10 mouse cellular contexts compared by ENCODE assay signal in the genomic region with DNA sequence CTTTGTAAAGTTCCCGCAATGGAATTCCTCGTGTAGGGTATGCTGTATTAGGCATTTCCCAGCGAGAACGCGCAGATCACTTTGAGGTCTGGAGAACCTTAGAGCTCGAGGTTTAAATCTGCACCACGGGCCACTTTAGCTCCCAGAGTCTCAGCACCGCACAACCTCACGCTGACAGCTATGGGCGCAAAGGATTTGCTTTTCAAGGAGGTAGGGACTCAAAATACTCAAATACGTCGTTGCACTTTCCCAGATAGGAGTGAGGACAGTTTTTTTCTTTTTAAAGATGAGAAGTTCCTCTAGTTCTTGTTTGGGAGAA. TPM values are rescaled to one million over a fixed set of nuclear protein-coding genes. Genes with fewer than 3 reads are reported as not detected.
A peak's percentile ranks its signal among the peaks of the same experiment; 100 is the strongest.
DNase-seq lines count a peak whose midpoint lies in the region; ATAC-seq and TF ChIP-seq lines count a peak whose summit lies in the region.
"Had no signal": no experiment of that assay in that cellular context is flagged by ENCODE, and none has a peak within 500 bp of the region (broad histone marks: within the 10 kb centered on the region; RNA-seq: fewer than 3 reads in every experiment).

No protein-coding gene starts in this region.

- no peak for TF ChIP-seq POLR2A in thymus, adult 2 months (IDR thresholded peaks at IDR 0.05; ENCODE audit: control insufficient read depth, extremely low read depth, insufficient read depth, low read length, poor library complexity)

- no peak for DNase-seq in kidney, adult 11 months
- DNase-seq in thymus, adult 2 months, result no peak
- DNase-seq in adrenal gland, adult 8-10 months, result no peak
- DNase-seq in gastrocnemius, postnatal 25 days, result no peak

- H3K4me2 ChIP-seq in kidney, embryonic 14.5 days (replicated peaks; ENCODE audit: low read depth, low read length), result peak overlapping the region; percentile 97
- H3K4me2 ChIP-seq in embryonic facial prominence, embryonic 13.5 days, result peak overlapping the region; percentile 94
- H3K4me2 ChIP-seq in hindbrain, embryonic 16.5 days (ENCODE audit: low read length), result peak overlapping the region; percentile 80
- peak overlapping the region; percentile 90 for H3K4me2 ChIP-seq in midbrain, embryonic 16.5 days (ENCODE audit: low read length)

- TF ChIP-seq CTCF in thymus, adult 2 months (IDR thresholded peaks at IDR 0.05; ENCODE audit: borderline replicate concordance, control insufficient read depth, extremely low read depth, insufficient read depth, low read length, poor library complexity), result no peak

- 2% methylated on average over 12 of the region's 12 CpGs for WGBS in kidney, embryonic 14.5 days
- 1% methylated on average over 12 of the region's 12 CpGs for WGBS in embryonic facial prominence, embryonic 13.5 days
- 1% methylated on average over 12 of the region's 12 CpGs for WGBS in hindbrain, embryonic 16.5 days
- WGBS in midbrain, embryonic 16.5 days, result under 1% methylated on average over 12 of the region's 12 CpGs
- WGBS in thymus, adult 2 months, result 7% methylated on average over 12 of the region's 12 CpGs

- no peak overlapping the region for H3K9ac ChIP-seq in kidney, embryonic 14.5 days (ENCODE audit: low read depth, low read length)
- peak overlapping the region; percentile 81; the same call in 1 of the 2 replicates for H3K9ac ChIP-seq in embryonic facial prominence, embryonic 13.5 days
- peak overlapping the region; percentile 89 for H3K9ac ChIP-seq in hindbrain, embryonic 16.5 days (ENCODE audit: low read depth, low read length)
- H3K9ac ChIP-seq in midbrain, embryonic 16.5 days (ENCODE audit: low read depth, low read length), result peak overlapping the region; percentile 89

- ATAC-seq in kidney, embryonic 14.5 days (ENCODE audit: low FRiP score, low TSS enrichment), result no peak
- ATAC-seq in embryonic facial prominence, embryonic 13.5 days (ENCODE audit: insufficient number of reproducible peaks, insufficient read depth, low FRiP score, low TSS enrichment, low read depth), result no peak
- no peak for ATAC-seq in hindbrain, embryonic 16.5 days
- ATAC-seq in midbrain, embryonic 16.5 days, result no peak

- H3K4me1 ChIP-seq in kidney, embryonic 14.5 days (ENCODE audit: control insufficient read depth, insufficient read depth, low read length), result peaks cover 12% of the 10 kb centered on the region; the same call in 1 of the 2 replicates
- H3K4me1 ChIP-seq in embryonic facial prominence, embryonic 13.5 days, result peaks cover 42% of the 10 kb centered on the region
- peaks cover 23% of the 10 kb centered on the region for H3K4me1 ChIP-seq in hindbrain, embryonic 16.5 days (ENCODE audit: control insufficient read depth, insufficient read depth, low read depth, low read length)
- H3K4me1 ChIP-seq in midbrain, embryonic 16.5 days (ENCODE audit: control insufficient read depth, insufficient read depth, low read length), result peaks cover 21% of the 10 kb centered on the region
- H3K4me1 ChIP-seq in thymus, adult 2 months (replicated peaks; ENCODE audit: control insufficient read depth, insufficient read depth, low read length), result no peaks in the 10 kb centered on the region

- peaks cover 4% of the 10 kb centered on the region; the same call in 1 of the 2 replicates for H3K36me3 ChIP-seq in kidney, embryonic 14.5 days (ENCODE audit: control insufficient read depth, insufficient read depth, low read length)
- peaks cover 6% of the 10 kb centered on the region for H3K36me3 ChIP-seq in embryonic facial prominence, embryonic 13.5 days
- H3K36me3 ChIP-seq in hindbrain, embryonic 16.5 days (ENCODE audit: control insufficient read depth, insufficient read depth, low read length), result no peaks in the 10 kb centered on the region
- no peaks in the 10 kb centered on the region for H3K36me3 ChIP-seq in midbrain, embryonic 16.5 days (ENCODE audit: control insufficient read depth, insufficient read depth, low read length)
- no peaks in the 10 kb centered on the region for H3K36me3 ChIP-seq in thymus, adult 2 months (ENCODE audit: control insufficient read depth, insufficient read depth, low read length)

- peaks cover 27% of the 10 kb centered on the region for H3K27me3 ChIP-seq in kidney, embryonic 14.5 days (ENCODE audit: control insufficient read depth, insufficient read depth, low read length)
- H3K27me3 ChIP-seq in embryonic facial prominence, embryonic 13.5 days, result peaks cover 33% of the 10 kb centered on the region
- no peaks in the 10 kb centered on the region for H3K27me3 ChIP-seq in hindbrain, embryonic 16.5 days (replicated peaks; ENCODE audit: control insufficient read depth, insufficient read depth, low read length)
- peaks cover 9% of the 10 kb centered on the region for H3K27me3 ChIP-seq in midbrain, embryonic 16.5 days (ENCODE audit: control insufficient read depth, insufficient read depth, low read depth, low read length)
- no peaks in the 10 kb centered on the region; the same call in 1 of the 2 replicates for H3K27me3 ChIP-seq in thymus, adult 2 months (ENCODE audit: control insufficient read depth, insufficient read depth, low read length)

- H3K4me3 ChIP-seq in kidney, embryonic 14.5 days (ENCODE audit: low read length), result peak overlapping the region; percentile 66
- peak overlapping the region; percentile 67 for H3K4me3 ChIP-seq in embryonic facial prominence, embryonic 13.5 days
- H3K4me3 ChIP-seq in hindbrain, embryonic 16.5 days (ENCODE audit: low read length), result peak overlapping the region; percentile 67
- H3K4me3 ChIP-seq in midbrain, embryonic 16.5 days (ENCODE audit: low read depth, low read length), result peak overlapping the region; percentile 71
- H3K4me3 ChIP-seq in thymus, adult 2 months (ENCODE audit: control insufficient read depth, insufficient read depth, low read length), result no peak overlapping the region

- no peaks in the 10 kb centered on the region for H3K9me3 ChIP-seq in kidney, embryonic 14.5 days (ENCODE audit: control insufficient read depth, low read length)
- no peaks in the 10 kb centered on the region for H3K9me3 ChIP-seq in embryonic facial prominence, embryonic 13.5 days
- H3K9me3 ChIP-seq in hindbrain, embryonic 16.5 days (ENCODE audit: control insufficient read depth, low read length), result no peaks in the 10 kb centered on the region
- no peaks in the 10 kb centered on the region for H3K9me3 ChIP-seq in midbrain, embryonic 16.5 days (replicated peaks; ENCODE audit: control insufficient read depth, low read length, poor library complexity, severe bottlenecking)

- no peak overlapping the region for H3K27ac ChIP-seq in kidney, embryonic 14.5 days (ENCODE audit: low read depth, low read length)
- H3K27ac ChIP-seq in embryonic facial prominence, embryonic 13.5 days, result no peak overlapping the region; the same call in 1 of the 2 replicates
- H3K27ac ChIP-seq in hindbrain, embryonic 16.5 days (ENCODE audit: low read depth, low read length), result peak overlapping the region; percentile 93; the same call in 1 of the 2 replicates
- peak overlapping the region; percentile 84 for H3K27ac ChIP-seq in midbrain, embryonic 16.5 days (ENCODE audit: low read length)
- H3K27ac ChIP-seq in thymus, adult 2 months (ENCODE audit: control insufficient read depth, insufficient read depth, low read length), result no peak overlapping the region

RNA-seq across cellular contexts. Expression of a gene that starts 0.6 kb away (rescaled TPM):
- polyA plus RNA-seq in kidney, embryonic 14.5 days (2014; fragmentation: Nextera tagmentation; extraction: Ambion mirVana), result 45.2 and 70.4 TPM in 2 replicates
- polyA plus RNA-seq in embryonic facial prominence, embryonic 13.5 days (2015; fragmentation: Nextera tagmentation; extraction: Ambion mirVana), result 113 and 143 TPM in 2 replicates
- 24.2 and 25.1 TPM in 2 replicates for polyA plus RNA-seq in hindbrain, embryonic 16.5 days (2015; fragmentation: Nextera tagmentation; extraction: Ambion mirVana)
- 13.7 and 15.6 TPM in 2 replicates for polyA plus RNA-seq in midbrain, embryonic 16.5 days (2015; fragmentation: Nextera tagmentation; extraction: Ambion mirVana)
- polyA plus RNA-seq in thymus, adult 2 months (2012; rRNA removed), result 11.9 and 12.1 TPM in 2 replicates
- 10 to 100 TPM; 46.2 to 81.3 (median 69.4) TPM for total RNA-seq in adrenal gland, adult 8-10 months (2022)
- 10 to 100 TPM; 21.2 to 23.2 TPM for total RNA-seq in gastrocnemius, postnatal 25 days (2021)

RNA-seq across cellular contexts. Expression of a gene that starts 16.7 kb away (rescaled TPM):
- 2.5 and 3.3 TPM in 2 replicates for polyA plus RNA-seq in kidney, embryonic 14.5 days (2014; fragmentation: Nextera tagmentation; extraction: Ambion mirVana)
- 0.31 and 2.2 TPM in 2 replicates for polyA plus RNA-seq in embryonic facial prominence, embryonic 13.5 days (2015; fragmentation: Nextera tagmentation; extraction: Ambion mirVana)
- 0.10 and 0.20 TPM in 2 replicates for polyA plus RNA-seq in hindbrain, embryonic 16.5 days (2015; fragmentation: Nextera tagmentation; extraction: Ambion mirVana)
- 0.11 and 0.27 TPM in 2 replicates for polyA plus RNA-seq in midbrain, embryonic 16.5 days (2015; fragmentation: Nextera tagmentation; extraction: Ambion mirVana)
- 0.30 and 0.37 TPM in 2 replicates for polyA plus RNA-seq in thymus, adult 2 months (2012; rRNA removed)
- total RNA-seq in adrenal gland, adult 8-10 months (2022), result not detected
- total RNA-seq in gastrocnemius, postnatal 25 days (2021), result not detected
- total RNA-seq: heart, postnatal 36 days had no signal
- polyA plus RNA-seq: spleen, adult 2 months had no signal

RNA-seq across cellular contexts. Expression of a gene that starts 25.9 kb away (rescaled TPM):
- not detected in 2 replicates for polyA plus RNA-seq in kidney, embryonic 14.5 days (2014; fragmentation: Nextera tagmentation; extraction: Ambion mirVana)
- polyA plus RNA-seq in embryonic facial prominence, embryonic 13.5 days (2015; fragmentation: Nextera tagmentation; extraction: Ambion mirVana), result not detected in 2 replicates
- not detected in 2 replicates for polyA plus RNA-seq in hindbrain, embryonic 16.5 days (2015; fragmentation: Nextera tagmentation; extraction: Ambion mirVana)
- not detected in 2 replicates for polyA plus RNA-seq in midbrain, embryonic 16.5 days (2015; fragmentation: Nextera tagmentation; extraction: Ambion mirVana)
- not detected in 2 replicates for polyA plus RNA-seq in thymus, adult 2 months (2012; rRNA removed)
- not detected for total RNA-seq in adrenal gland, adult 8-10 months (2022)
- not detected for total RNA-seq in gastrocnemius, postnatal 25 days (2021)
- total RNA-seq: heart, postnatal 36 days had no signal
- polyA plus RNA-seq: spleen, adult 2 months had no signal

Comparison
In these comparisons a context has a peak if more than half of its experiments do, and no peak if none do; other contexts are left out.
1. H3K27ac ChIP-seq: peak in hindbrain, embryonic 16.5 days (single experiment) and midbrain, embryonic 16.5 days (single experiment); none in kidney, embryonic 14.5 days (single experiment), embryonic facial prominence, embryonic 13.5 days (single experiment) and thymus, adult 2 months (single experiment).
2. Peak in every context shown above with its lines, with median percentiles within 50 percentile points of each other: H3K4me2 ChIP-seq.